Mouse (Mus musculus): ENCODE data around the gene Kcnj14.

GRCm38 (mm10) chr7:45819843-45820242 lies 4.7 kb downstream of the Kcnj14 start:
- TF ChIP-seq CTCF (IDR thresholded peaks at IDR 0.05; ENCODE audit: borderline replicate concordance, extremely low read depth, insufficient read depth, insufficient read length), result no peak
- TF ChIP-seq POLR2A (IDR thresholded peaks at IDR 0.05; ENCODE audit: borderline replicate concordance, extremely low read depth, insufficient read depth, insufficient read length, poor library complexity, severe bottlenecking), result no peak
